Mouse (Mus musculus) stomach, postnatal 0 days (tissue): ENCODE measurements around the gene Ppp5c. TPM values are rescaled to one million over a fixed set of nuclear protein-coding genes. Genes with fewer than 3 reads are reported as not detected.
A peak's percentile ranks its signal among the peaks of the same experiment; 100 is the strongest.

Source experiments
- ATAC-seq: fragments of 200-750 bp; cut with Nextera tagmentation; 2 replicates; pipeline ENCODE4 v1.8.0; 2017; ENCODE audit not compliant: low FRiP score, low TSS enrichment
- DNase-seq: peaks from one replicate; pipeline ENCODE4 v3.0.0-alpha.2; 2016; ENCODE audit warnings: low spot score
- H3K27ac ChIP-seq: fragments of 300-500 bp; sonication (generic); replicated peaks from 2 replicates; pipeline ENCODE4 v1.5.1; 2014; ENCODE audit warnings: mild to moderate bottlenecking, control low read depth
- H3K27me3 ChIP-seq: fragments of 300-500 bp; sonication (generic); 2 replicates; pipeline ENCODE4 v1.6.1; 2014; ENCODE audit warnings: low read length; ENCODE audit not compliant: control insufficient read depth, insufficient read depth
- H3K36me3 ChIP-seq: fragments of 300-500 bp; sonication (generic); 2 replicates; pipeline ENCODE4 v1.6.1; 2014; ENCODE audit warnings: low read length, mixed read lengths; ENCODE audit not compliant: control insufficient read depth, insufficient read depth
- H3K4me1 ChIP-seq: fragments of 300-500 bp; sonication (generic); replicated peaks from 2 replicates; pipeline ENCODE4 v1.6.1; 2014; ENCODE audit warnings: antibody characterized with exemption; ENCODE audit not compliant: control insufficient read depth, insufficient read depth
- H3K4me2 ChIP-seq: fragments of 300-500 bp; sonication (generic); replicated peaks from 2 replicates; pipeline ENCODE4 v1.6.1; 2014; ENCODE audit warnings: low read depth, mild to moderate bottlenecking, control low read depth, moderate library complexity
- H3K4me3 ChIP-seq: fragments of 300-500 bp; sonication (generic); 2 replicates; pipeline ENCODE4 v1.5.1; 2014; ENCODE audit warnings: low read depth, low read length, control low read depth
- H3K9ac ChIP-seq: fragments of 300-500 bp; sonication (generic); 2 replicates; pipeline ENCODE4 v1.6.1; 2014; ENCODE audit warnings: mild to moderate bottlenecking, low read length, control low read depth, mixed read lengths
- H3K9me3 ChIP-seq: fragments of 300-500 bp; sonication (generic); 2 replicates; pipeline ENCODE4 v1.6.1; 2016; ENCODE audit warnings: low read length; ENCODE audit not compliant: control insufficient read depth
- CTCF ChIP-seq: IDR thresholded peaks from 2 replicates; pipeline ENCODE4 v1.5.1; 2016; ENCODE audit warnings: antibody characterized with exemption, low read depth, mild to moderate bottlenecking, moderate library complexity
- EP300 ChIP-seq: optimal IDR thresholded peaks from 2 replicates; pipeline ENCODE3; 2016; ENCODE audit warnings: antibody characterized with exemption
- WGBS: fragments of 180-500 bp; shearing (Covaris S2); extraction: QIAGEN DNeasy Blood & Tissue Kit; methylation state at CpG from one replicate; pipeline ENCODE4 v1.1.7; 2014; 5-methylcytosine and 5-hydroxymethylcytosine counted together
- polyA plus RNA-seq: library from polyadenylated mRNA; unstranded; fragments of >200 nt; fragmentation: Nextera tagmentation; extraction: Ambion mirVana; gene quantifications from 2 replicates; pipeline ENCODE4 v1.2.1, GENCODE M21; 2015

The Ppp5c gene
- polyA plus RNA-seq, 1 experiment from 2014 or later = 51.6 TPM

DNA sequence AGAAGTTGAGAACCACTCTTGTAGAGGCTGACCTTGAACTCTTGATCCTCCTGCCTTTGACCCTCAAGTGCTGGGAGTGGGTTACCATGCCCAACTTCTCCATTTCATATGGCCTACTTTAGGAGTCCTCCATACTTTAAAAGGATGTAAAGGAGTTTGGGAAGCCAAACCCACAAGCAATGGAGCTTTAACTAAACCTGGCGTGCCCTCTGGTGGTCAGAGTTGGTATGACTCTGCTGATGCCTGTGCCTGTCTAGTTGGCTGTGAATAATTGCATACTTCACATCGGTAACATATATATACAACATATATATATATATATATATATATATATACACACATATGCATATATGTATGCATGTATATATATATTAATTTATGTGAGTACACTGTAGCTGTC is 38.7 kb upstream of the Ppp5c start:
- H3K4me2 ChIP-seq = no peak overlapping the region
- H3K9ac ChIP-seq = no peak overlapping the region
- no peaks in the 10 kb centered on the region for H3K36me3 ChIP-seq
- TF ChIP-seq EP300 = no peak
- peak; percentile 88 for TF ChIP-seq CTCF
- peak; percentile 88 for DNase-seq
- no peak overlapping the region for H3K27ac ChIP-seq
- 0 out of 2 replicates have a peak, but pooled peaks cover 3% of the 10 kb centered on the region for H3K4me1 ChIP-seq
- H3K4me3 ChIP-seq = no peak overlapping the region
- H3K27me3 ChIP-seq = no peaks in the 10 kb centered on the region
- WGBS = 4% methylated on average over 2 of the region's 2 CpGs
- H3K9me3 ChIP-seq = no peaks in the 10 kb centered on the region
- ATAC-seq = no peak

GRCm38 (mm10) chr7:17065620-17066019 is 37.9 kb upstream of the Ppp5c start:
- WGBS = 58% methylated on average over 8 of the region's 9 CpGs
- Histone ChIP-seq H3K36me3 (no peaks in the 10 kb centered on the region), H3K27ac (no peak overlapping the region), H3K4me1 (0 out of 2 replicates have a peak, but pooled peaks cover 3% of the 10 kb centered on the region), H3K4me3 (no peak overlapping the region), H3K27me3 (no peaks in the 10 kb centered on the region), H3K9me3 (no peaks in the 10 kb centered on the region), H3K4me2 (no peak overlapping the region), H3K9ac (no peak overlapping the region)
- ATAC-seq (no peak), DNase-seq (peak; percentile 14)
- TF ChIP-seq EP300 (no peak), CTCF (no peak)

GRCm38 (mm10) chr7:17062845-17063244 is 35.1 kb upstream of the Ppp5c start:
- Histone ChIP-seq H3K27ac (peak overlapping the region; percentile 99), H3K27me3 (no peaks in the 10 kb centered on the region), H3K4me2 (peak overlapping the region; percentile 51), H3K4me3 (peak overlapping the region; percentile 60), H3K4me1 (peaks cover 9% of the 10 kb centered on the region), H3K9me3 (no peaks in the 10 kb centered on the region), H3K9ac (peak overlapping the region; percentile 78; the same call in 1 of the 2 replicates), H3K36me3 (no peaks in the 10 kb centered on the region)
- no peak for TF ChIP-seq EP300
- TF ChIP-seq CTCF = no peak
- 8% methylated on average over 11 of the region's 11 CpGs for WGBS
- ATAC-seq (peak; percentile 23), DNase-seq (peak; percentile 64)

GRCm38 (mm10) chr7:17062389-17062788 is 34.7 kb upstream of the Ppp5c start, which contains the start of gene Hif3a:
Hif3a (minus strand) TSS chr7:17062427.
- Histone ChIP-seq H3K4me3 (peak within 1 kb of the TSS; percentile 60), H3K9me3 (no peaks in the 10 kb centered on the region), H3K36me3 (no peaks in the 10 kb centered on the region), H3K27me3 (no peaks in the 10 kb centered on the region), H3K4me2 (peak within 1 kb of the TSS; percentile 51), H3K4me1 (peaks cover 9% of the 10 kb centered on the region), H3K27ac (peak within 1 kb of the TSS; percentile 99), H3K9ac (peak within 1 kb of the TSS; percentile 78)
- WGBS = under 1% methylated on average over 13 of the region's 15 CpGs
- TF ChIP-seq CTCF = no peak
- TF ChIP-seq EP300 = no peak
- peak; percentile 41 for ATAC-seq
- DNase-seq = peak; percentile 93

GRCm38 (mm10) chr7:17060782-17061605 is 33.3 kb upstream of the Ppp5c start:
- TF ChIP-seq CTCF (peak; percentile 74), EP300 (no peak)
- ATAC-seq (no peak; the same call in 1 of the 2 replicates), DNase-seq (peak; percentile 75)
- Histone ChIP-seq H3K4me2 (peak overlapping the region; percentile 51), H3K4me1 (peaks cover 9% of the 10 kb centered on the region), H3K27ac (peak overlapping the region; percentile 99), H3K9me3 (no peaks in the 10 kb centered on the region), H3K27me3 (no peaks in the 10 kb centered on the region), H3K9ac (peak overlapping the region; percentile 78), H3K36me3 (no peaks in the 10 kb centered on the region), H3K4me3 (peak overlapping the region; percentile 60)
- 16% methylated on average over 21 of the region's 22 CpGs for WGBS
